In the genomic region with DNA sequence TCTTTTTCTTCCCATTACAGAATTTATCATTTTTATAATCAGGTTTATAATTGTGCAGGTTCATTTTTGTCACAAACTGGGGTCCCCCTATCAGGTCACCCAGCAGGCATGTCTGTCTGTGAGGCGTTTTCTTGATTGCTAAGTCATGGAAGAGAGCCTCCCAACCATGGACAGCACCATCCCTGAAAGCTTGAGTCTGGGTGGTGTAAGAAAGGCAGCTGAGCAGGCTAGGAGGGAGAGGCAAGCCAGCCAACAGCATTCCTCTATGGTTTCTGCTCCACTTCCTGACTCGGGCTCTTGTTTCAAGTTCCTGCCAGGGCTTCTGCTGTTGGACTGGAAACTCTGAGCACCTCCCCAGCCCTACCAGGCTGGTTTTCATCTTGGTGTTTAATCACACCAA, we compare ENCODE assay signal across 22 mouse cellular contexts.
DNase-seq lines count a peak whose midpoint lies in the region; ATAC-seq and TF ChIP-seq lines count a peak whose summit lies in the region.
"Had no signal": no experiment of that assay in that cellular context is flagged by ENCODE, and none has a peak within 500 bp of the region (broad histone marks: within the 10 kb centered on the region; RNA-seq: fewer than 3 reads in every experiment).

No protein-coding gene starts in this region.

- no peak overlapping the region for H3K27ac ChIP-seq in heart, postnatal 0 days (ENCODE audit: low read depth)
- no peak overlapping the region for H3K27ac ChIP-seq in hindbrain, embryonic 13.5 days
- H3K27ac ChIP-seq in hindbrain, embryonic 11.5 days (ENCODE audit: low read depth, low read length): no peak overlapping the region
- H3K27ac ChIP-seq: embryonic facial prominence, embryonic 12.5 days; forebrain, embryonic 15.5 days; limb, embryonic 12.5 days; liver, embryonic 12.5 days; lung, embryonic 15.5 days; midbrain, embryonic 12.5 days; stomach, postnatal 0 days had no signal

- H3K27me3 ChIP-seq in heart, postnatal 0 days (ENCODE audit: control insufficient read depth, insufficient read depth, low read length): no peaks in the 10 kb centered on the region
- H3K27me3 ChIP-seq in hindbrain, embryonic 13.5 days: no peaks in the 10 kb centered on the region
- no peaks in the 10 kb centered on the region for H3K27me3 ChIP-seq in hindbrain, embryonic 11.5 days (ENCODE audit: control insufficient read depth, insufficient read depth, low read length)
- H3K27me3 ChIP-seq: embryonic facial prominence, embryonic 12.5 days; forebrain, embryonic 15.5 days; heart, embryonic 12.5 days; limb, embryonic 12.5 days; liver, embryonic 12.5 days; lung, embryonic 15.5 days; midbrain, embryonic 12.5 days had no signal

- H3K4me3 ChIP-seq in heart, postnatal 0 days (ENCODE audit: low read depth, low read length): no peak overlapping the region
- no peak overlapping the region for H3K4me3 ChIP-seq in hindbrain, embryonic 13.5 days
- H3K4me3 ChIP-seq in hindbrain, embryonic 11.5 days (ENCODE audit: low read depth, low read length): no peak overlapping the region
- H3K4me3 ChIP-seq: embryonic facial prominence, embryonic 12.5 days; forebrain, embryonic 15.5 days; heart, embryonic 12.5 days; limb, embryonic 12.5 days; liver, embryonic 12.5 days; lung, embryonic 15.5 days; midbrain, embryonic 12.5 days had no signal

- intact Hi-C loops in heart, postnatal 14 days (cut with DNase I): no loop called here

- no peak for TF ChIP-seq EP300 in heart, postnatal 0 days (IDR thresholded peaks at IDR 0.05; ENCODE audit: low read depth)

- no peak overlapping the region for H3K4me2 ChIP-seq in heart, postnatal 0 days (ENCODE audit: low read depth, low read length)
- no peak overlapping the region for H3K4me2 ChIP-seq in hindbrain, embryonic 13.5 days
- H3K4me2 ChIP-seq in hindbrain, embryonic 11.5 days (replicated peaks; ENCODE audit: low read depth, low read length): no peak overlapping the region
- H3K4me2 ChIP-seq: embryonic facial prominence, embryonic 12.5 days; forebrain, embryonic 15.5 days; heart, embryonic 12.5 days; limb, embryonic 12.5 days; liver, embryonic 12.5 days; lung, embryonic 15.5 days; midbrain, embryonic 12.5 days had no signal

- no peak for TF ChIP-seq CTCF in heart, postnatal 0 days (IDR thresholded peaks at IDR 0.05; ENCODE audit: low read depth)

- WGBS in heart, postnatal 0 days: 27% methylated on average over 2 of the region's 2 CpGs
- 74% methylated on average over 2 of the region's 2 CpGs for WGBS in hindbrain, embryonic 13.5 days
- WGBS in hindbrain, embryonic 11.5 days: 69% methylated on average over 2 of the region's 2 CpGs

- H3K9me3 ChIP-seq in heart, postnatal 0 days (replicated peaks; ENCODE audit: control insufficient read depth, low read length): no peaks in the 10 kb centered on the region
- no peaks in the 10 kb centered on the region for H3K9me3 ChIP-seq in hindbrain, embryonic 13.5 days
- H3K9me3 ChIP-seq in hindbrain, embryonic 11.5 days (ENCODE audit: control insufficient read depth, low read length): no peaks in the 10 kb centered on the region
- H3K9me3 ChIP-seq: embryonic facial prominence, embryonic 12.5 days; forebrain, embryonic 15.5 days; heart, embryonic 12.5 days; limb, embryonic 12.5 days; liver, embryonic 12.5 days; lung, embryonic 15.5 days; midbrain, embryonic 12.5 days had no signal

- no peak for ATAC-seq in heart, postnatal 0 days (ENCODE audit: insufficient read depth, low read depth)
- no peak for ATAC-seq in hindbrain, embryonic 13.5 days (ENCODE audit: low FRiP score)
- ATAC-seq in hindbrain, embryonic 11.5 days (ENCODE audit: low FRiP score): no peak
- ATAC-seq: forebrain, embryonic 15.5 days; hindbrain, embryonic 16.5 days; intestine, embryonic 16.5 days; liver, embryonic 12.5 days had no signal

- H3K9ac ChIP-seq in heart, postnatal 0 days (replicated peaks; ENCODE audit: low read depth, low read length): no peak overlapping the region
- H3K9ac ChIP-seq in hindbrain, embryonic 13.5 days: no peak overlapping the region
- no peak overlapping the region for H3K9ac ChIP-seq in hindbrain, embryonic 11.5 days (ENCODE audit: low read depth, low read length)
- H3K9ac ChIP-seq: embryonic facial prominence, embryonic 12.5 days; forebrain, embryonic 15.5 days; heart, embryonic 12.5 days; limb, embryonic 12.5 days; liver, embryonic 12.5 days; lung, embryonic 15.5 days; midbrain, embryonic 12.5 days had no signal

- DNase-seq in heart, postnatal 0 days (ENCODE audit: low spot score): peak; percentile 8
- DNase-seq in heart, postnatal 14 days: no peak
- DNase-seq in 416B (ENCODE audit: low read depth) (peak; percentile 39), NIH3T3 (ENCODE audit: low read depth) (peak; percentile 69)
- DNase-seq in fibroblast of lung, adult 2 months (ENCODE audit: low read depth): peak; percentile 42
- no peak for DNase-seq in embryo, embryonic 9.5 days (ENCODE audit: extremely low spot score)
- DNase-seq in hindbrain, embryonic 11.5 days (ENCODE audit: low spot score): no peak
- DNase-seq: cerebellum, adult 2 months; heart, postnatal 36 days; kidney, postnatal 4 days; right cerebral cortex, postnatal 25 days had no signal

- no peaks in the 10 kb centered on the region for H3K4me1 ChIP-seq in heart, postnatal 0 days (ENCODE audit: control insufficient read depth, insufficient read depth)
- 0 out of 2 replicates have a peak, but pooled peaks cover 3% of the 10 kb centered on the region for H3K4me1 ChIP-seq in hindbrain, embryonic 13.5 days (replicated peaks)
- H3K4me1 ChIP-seq in hindbrain, embryonic 11.5 days (replicated peaks; ENCODE audit: control insufficient read depth, insufficient read depth, low read length): no peaks in the 10 kb centered on the region
- H3K4me1 ChIP-seq: embryonic facial prominence, embryonic 12.5 days; forebrain, embryonic 15.5 days; heart, embryonic 12.5 days; limb, embryonic 12.5 days; liver, embryonic 12.5 days; lung, embryonic 15.5 days had no signal

- peaks cover 7% of the 10 kb centered on the region; the same call in 1 of the 2 replicates for H3K36me3 ChIP-seq in heart, postnatal 0 days (replicated peaks; ENCODE audit: control insufficient read depth, insufficient read depth, low read length)
- H3K36me3 ChIP-seq in hindbrain, embryonic 13.5 days: no peaks in the 10 kb centered on the region
- H3K36me3 ChIP-seq in hindbrain, embryonic 11.5 days (ENCODE audit: control insufficient read depth, insufficient read depth, low read length): no peaks in the 10 kb centered on the region
- H3K36me3 ChIP-seq: embryonic facial prominence, embryonic 12.5 days; forebrain, embryonic 15.5 days; liver, embryonic 12.5 days; lung, embryonic 15.5 days; midbrain, embryonic 12.5 days had no signal

Comparison
In these comparisons a context has a peak if more than half of its experiments do, and no peak if none do; other contexts are left out.
1. DNase-seq: peak in heart, postnatal 0 days (single experiment), 416B (single experiment), NIH3T3 (single experiment) and fibroblast of lung, adult 2 months (single experiment); none in heart, postnatal 14 days (0 of 2), embryo, embryonic 9.5 days (single experiment) and hindbrain, embryonic 11.5 days (single experiment).